In genomic region chr3:117848866-117849265, GRCm38 (mm10) we compare ENCODE assay signal across 17 mouse cellular contexts. TPM values are rescaled to one million over a fixed set of nuclear protein-coding genes. Genes with fewer than 3 reads are reported as not detected.
DNase-seq lines count a peak whose midpoint lies in the region; ATAC-seq and TF ChIP-seq lines count a peak whose summit lies in the region.
"Had no signal": no experiment of that assay in that cellular context is flagged by ENCODE, and none has a peak within 500 bp of the region (broad histone marks: within the 10 kb centered on the region; RNA-seq: fewer than 3 reads in every experiment).

No protein-coding gene starts in this region.

- H3K27ac ChIP-seq in forebrain, embryonic 14.5 days (ENCODE audit: low read depth, low read length) = 0 out of 2 replicates have a peak overlapping the region, but pooled peaks have one; percentile 30
- no peak overlapping the region for H3K27ac ChIP-seq in forebrain, embryonic 10.5 days
- H3K27ac ChIP-seq: embryonic facial prominence, embryonic 15.5 days; liver, embryonic 12.5 days; lung, embryonic 15.5 days; midbrain, embryonic 15.5 days; stomach, embryonic 15.5 days had no signal

- no peaks in the 10 kb centered on the region for H3K4me1 ChIP-seq in forebrain, embryonic 14.5 days (ENCODE audit: control insufficient read depth, insufficient read depth, low read length)
- no peaks in the 10 kb centered on the region for H3K4me1 ChIP-seq in forebrain, embryonic 10.5 days
- H3K4me1 ChIP-seq: embryonic facial prominence, embryonic 15.5 days; liver, embryonic 12.5 days; midbrain, embryonic 15.5 days; stomach, embryonic 15.5 days had no signal

- H3K79me2 ChIP-seq in myocyte (ENCODE audit: control insufficient read depth, insufficient read depth) = peaks cover 12% of the 10 kb centered on the region

- H3K9me3 ChIP-seq in forebrain, embryonic 14.5 days (replicated peaks; ENCODE audit: control insufficient read depth, low read length) = no peaks in the 10 kb centered on the region
- no peaks in the 10 kb centered on the region for H3K9me3 ChIP-seq in forebrain, embryonic 10.5 days
- H3K9me3 ChIP-seq: embryonic facial prominence, embryonic 15.5 days; liver, embryonic 12.5 days; lung, embryonic 15.5 days; midbrain, embryonic 15.5 days; stomach, embryonic 15.5 days had no signal

- intact Hi-C loops in heart, postnatal 36 days (cut with DNase I) = no loop called here

- 84% methylated on average over 6 of the region's 6 CpGs for WGBS in forebrain, embryonic 14.5 days
- 90% methylated on average over 6 of the region's 6 CpGs for WGBS in forebrain, embryonic 10.5 days

- no peak overlapping the region for H3K9ac ChIP-seq in forebrain, embryonic 14.5 days (ENCODE audit: low read length)
- H3K9ac ChIP-seq: embryonic facial prominence, embryonic 15.5 days; liver, embryonic 12.5 days; lung, embryonic 15.5 days; midbrain, embryonic 15.5 days; stomach, embryonic 15.5 days had no signal

- no peak overlapping the region for H3K4me2 ChIP-seq in forebrain, embryonic 14.5 days (ENCODE audit: low read length)
- peak overlapping the region; percentile 74 for H3K4me2 ChIP-seq in myocyte (ENCODE audit: low read depth)
- H3K4me2 ChIP-seq: embryonic facial prominence, embryonic 15.5 days; heart, embryonic 11.5 days; liver, embryonic 12.5 days; lung, embryonic 15.5 days; midbrain, embryonic 15.5 days; stomach, embryonic 15.5 days had no signal

- H3K4me3 ChIP-seq in forebrain, embryonic 14.5 days (ENCODE audit: low read depth, low read length) = no peak overlapping the region
- no peak overlapping the region for H3K4me3 ChIP-seq in forebrain, embryonic 10.5 days
- no peak overlapping the region for H3K4me3 ChIP-seq in myocyte
- H3K4me3 ChIP-seq: embryonic facial prominence, embryonic 15.5 days; liver, embryonic 12.5 days; lung, embryonic 15.5 days; midbrain, embryonic 15.5 days; stomach, embryonic 15.5 days had no signal

- TF ChIP-seq POLR2A in myocyte (IDR thresholded peaks at IDR 0.05; ENCODE audit: insufficient read length, low read depth) = no peak

- DNase-seq in forebrain, embryonic 14.5 days (ENCODE audit: low spot score) = no peak
- DNase-seq in forebrain, embryonic 10.5 days (ENCODE audit: extremely low spot score, low spot score) = no peak
- DNase-seq in brain, adult 2 months (ENCODE audit: low read depth, low spot score) = peak; percentile 93
- DNase-seq in layer of hippocampus, adult 9-11 months = peak; percentile 79
- DNase-seq in urinary bladder, postnatal 14 days (ENCODE audit: low spot score) = no peak
- DNase-seq in heart, postnatal 36 days = no peak
- DNase-seq in adrenal gland, postnatal 36 days = no peak
- DNase-seq: cerebellum, adult 11-12 months; spleen, adult 18-20 months; thymus, postnatal 25 days had no signal

- no peaks in the 10 kb centered on the region for H3K27me3 ChIP-seq in forebrain, embryonic 14.5 days (replicated peaks; ENCODE audit: control insufficient read depth, insufficient read depth, low read length)
- no peaks in the 10 kb centered on the region for H3K27me3 ChIP-seq in forebrain, embryonic 10.5 days (ENCODE audit: poor library complexity, severe bottlenecking)
- H3K27me3 ChIP-seq in myocyte (ENCODE audit: control insufficient read depth, insufficient read depth, insufficient read length) = no peaks in the 10 kb centered on the region
- H3K27me3 ChIP-seq: embryonic facial prominence, embryonic 15.5 days; liver, embryonic 12.5 days; lung, embryonic 15.5 days; midbrain, embryonic 15.5 days; stomach, embryonic 15.5 days had no signal

- no peaks in the 10 kb centered on the region for H3K36me3 ChIP-seq in forebrain, embryonic 14.5 days (ENCODE audit: control insufficient read depth, insufficient read depth, low read length)
- H3K36me3 ChIP-seq in forebrain, embryonic 10.5 days (replicated peaks) = no peaks in the 10 kb centered on the region
- H3K36me3 ChIP-seq in myocyte (ENCODE audit: control insufficient read depth, insufficient read depth) = peaks cover 6% of the 10 kb centered on the region
- H3K36me3 ChIP-seq: embryonic facial prominence, embryonic 15.5 days; liver, embryonic 12.5 days; lung, embryonic 15.5 days; midbrain, embryonic 15.5 days; stomach, embryonic 15.5 days had no signal

- no peak overlapping the region for H3ac ChIP-seq in myocyte (ENCODE audit: control insufficient read depth, insufficient read length)

- no peak for ATAC-seq in forebrain, embryonic 14.5 days
- ATAC-seq: liver, embryonic 12.5 days; midbrain, embryonic 15.5 days had no signal

TF ChIP-seq in myocyte, 11 proteins besides CTCF, POLR2A, EP300 and RAD21:
- no peak for TF ChIP-seq MYOG (IDR thresholded peaks at IDR 0.05; ENCODE audit: control insufficient read depth in 1 of 3, insufficient read depth in 1 of 3, insufficient read length in 2 of 3, low read depth in 2 of 3)
- no peak for TF ChIP-seq USF1 (IDR thresholded peaks at IDR 0.05; ENCODE audit: low read depth)
- TF ChIP-seq REST (IDR thresholded peaks at IDR 0.05; ENCODE audit: insufficient read depth, insufficient read length) = no peak
- no peak for TF ChIP-seq CEBPB (IDR thresholded peaks at IDR 0.05; ENCODE audit: insufficient read depth, poor library complexity, severe bottlenecking)
- TF ChIP-seq E2F4 (IDR thresholded peaks at IDR 0.05; ENCODE audit: insufficient read depth) = no peak
- no peak for TF ChIP-seq POLR2AphosphoS2 (IDR thresholded peaks at IDR 0.05; ENCODE audit: insufficient read length, low read depth)
- TF ChIP-seq SRF (IDR thresholded peaks at IDR 0.05; ENCODE audit: control insufficient read depth, insufficient read length, low read depth) = no peak
- no peak for TF ChIP-seq TCF12 (IDR thresholded peaks at IDR 0.05; ENCODE audit: insufficient read depth, poor library complexity, severe bottlenecking)
- no peak for TF ChIP-seq MAX (IDR thresholded peaks at IDR 0.05; ENCODE audit: low read depth)
- TF ChIP-seq MYOD1 (IDR thresholded peaks at IDR 0.05; ENCODE audit: control insufficient read depth in 1 of 3, insufficient read length in 2 of 3, low read depth in 2 of 3) = no peak
- no peak for TF ChIP-seq TCF3 (IDR thresholded peaks at IDR 0.05; ENCODE audit: insufficient read length, low read depth)

RNA-seq across cellular contexts. Expression of gene Snx7, which starts 19.9 kb away (rescaled TPM):
- 13.0 and 15.8 TPM in 2 replicates for polyA plus RNA-seq in forebrain, embryonic 14.5 days (2014; fragmentation: Nextera tagmentation; extraction: Ambion mirVana)
- polyA plus RNA-seq in forebrain, embryonic 10.5 days (2016; fragmentation: Nextera tagmentation; extraction: Ambion mirVana) = 11.9 and 14.4 TPM in 2 replicates
- 28.3 TPM for polyA plus RNA-seq in myocyte (2012; fragmentation: generic; extraction: Trizol)
- total RNA-seq in heart, postnatal 36 days (2021) = 1 to 10 TPM; 5.1 to 6.5 TPM
- 10 to 100 TPM; 40.6 to 62.3 TPM for total RNA-seq in adrenal gland, postnatal 36 days (2021)

Comparison
In these comparisons a context has a peak if more than half of its experiments do, and no peak if none do; other contexts are left out.
1. DNase-seq: peak in brain, adult 2 months (single experiment) and layer of hippocampus, adult 9-11 months (single experiment); none in forebrain, embryonic 14.5 days (single experiment), forebrain, embryonic 10.5 days (single experiment), urinary bladder, postnatal 14 days (single experiment), heart, postnatal 36 days (0 of 2) and adrenal gland, postnatal 36 days (0 of 2).